ENCODE assay signal across 9 mouse cellular contexts in genomic region chrX:59566826-59567694, GRCm38 (mm10). TPM values are rescaled to one million over a fixed set of nuclear protein-coding genes. Genes with fewer than 3 reads are reported as not detected.
DNase-seq lines count a peak whose midpoint lies in the region; ATAC-seq and TF ChIP-seq lines count a peak whose summit lies in the region.
"Had no signal": no experiment of that assay in that cellular context is flagged by ENCODE, and none has a peak within 500 bp of the region (broad histone marks: within the 10 kb centered on the region; RNA-seq: fewer than 3 reads in every experiment).

No protein-coding gene starts in this region.

- H3K4me1 ChIP-seq in bone marrow, adult 2 months (ENCODE audit: control insufficient read depth, insufficient read depth, low read length) = no peaks in the 10 kb centered on the region
- no peaks in the 10 kb centered on the region for H3K4me1 ChIP-seq in embryonic fibroblast, embryonic 13.5 days (ENCODE audit: control insufficient read depth, insufficient read depth, low read length)
- H3K4me1 ChIP-seq in hindbrain, embryonic 11.5 days (replicated peaks; ENCODE audit: control insufficient read depth, insufficient read depth, low read length) = no peaks in the 10 kb centered on the region
- H3K4me1 ChIP-seq in midbrain, embryonic 12.5 days = no peaks in the 10 kb centered on the region

- intact Hi-C loops in gastrocnemius, postnatal 14 days (cut with DNase I; ENCODE audit: low total_unique reads) = no loop called here
- intact Hi-C loops in left cerebral cortex, postnatal 36 days (cut with DNase I) = no loop called here

- H3K27me3 ChIP-seq in hindbrain, embryonic 11.5 days (ENCODE audit: control insufficient read depth, insufficient read depth, low read length) = no peaks in the 10 kb centered on the region
- peaks cover 9% of the 10 kb centered on the region; the same call in 1 of the 2 replicates for H3K27me3 ChIP-seq in midbrain, embryonic 12.5 days
- H3K27me3 ChIP-seq: CH12.LX had no signal

- WGBS in bone marrow, adult 2 months = 14% methylated on average over 73 of the region's 75 CpGs
- 8% methylated on average over 58 of the region's 75 CpGs for WGBS in hindbrain, embryonic 11.5 days
- 25% methylated on average over 58 of the region's 75 CpGs for WGBS in midbrain, embryonic 12.5 days

- TF ChIP-seq CTCF in bone marrow, adult 2 months (IDR thresholded peaks at IDR 0.05; ENCODE audit: control insufficient read depth, insufficient read depth, low read length) = no peak
- TF ChIP-seq CTCF in embryonic fibroblast, embryonic 13.5 days (IDR thresholded peaks at IDR 0.05; ENCODE audit: borderline replicate concordance, insufficient read depth, low read length) = no peak

- peak; percentile 78 for ATAC-seq in hindbrain, embryonic 11.5 days (ENCODE audit: low FRiP score)
- peak; percentile 74 for ATAC-seq in midbrain, embryonic 12.5 days (ENCODE audit: low FRiP score, low read depth)

- no peak overlapping the region for H3K27ac ChIP-seq in bone marrow, adult 2 months (ENCODE audit: control insufficient read depth, insufficient read depth, low read depth, low read length, poor library complexity)
- H3K27ac ChIP-seq in embryonic fibroblast, embryonic 13.5 days (ENCODE audit: insufficient read depth, low read length) = no peak overlapping the region
- H3K27ac ChIP-seq in hindbrain, embryonic 11.5 days (ENCODE audit: low read depth, low read length) = no peak overlapping the region
- H3K27ac ChIP-seq in midbrain, embryonic 12.5 days (replicated peaks) = peak overlapping the region; percentile 64

- peak overlapping the region; percentile 62 for H3K9ac ChIP-seq in hindbrain, embryonic 11.5 days (ENCODE audit: low read depth, low read length)
- H3K9ac ChIP-seq in midbrain, embryonic 12.5 days (replicated peaks) = peak overlapping the region; percentile 59

- H3K4me2 ChIP-seq in hindbrain, embryonic 11.5 days (replicated peaks; ENCODE audit: low read depth, low read length) = peak overlapping the region; percentile 57
- H3K4me2 ChIP-seq in midbrain, embryonic 12.5 days (replicated peaks) = peak overlapping the region; percentile 64

- H3K4me3 ChIP-seq in bone marrow, adult 2 months (replicated peaks; ENCODE audit: control insufficient read depth, low read depth, low read length) = peak overlapping the region; percentile 62
- peak overlapping the region; percentile 52 for H3K4me3 ChIP-seq in embryonic fibroblast, embryonic 13.5 days (ENCODE audit: insufficient read depth, low read length)
- peak overlapping the region; percentile 45 for H3K4me3 ChIP-seq in hindbrain, embryonic 11.5 days (ENCODE audit: low read depth, low read length)
- peak overlapping the region; percentile 50 for H3K4me3 ChIP-seq in midbrain, embryonic 12.5 days

- H3K9me3 ChIP-seq in hindbrain, embryonic 11.5 days (ENCODE audit: control insufficient read depth, low read length) = no peaks in the 10 kb centered on the region
- no peaks in the 10 kb centered on the region for H3K9me3 ChIP-seq in midbrain, embryonic 12.5 days

- H3K36me3 ChIP-seq in hindbrain, embryonic 11.5 days (ENCODE audit: control insufficient read depth, insufficient read depth, low read length) = no peaks in the 10 kb centered on the region
- H3K36me3 ChIP-seq in midbrain, embryonic 12.5 days = no peaks in the 10 kb centered on the region

- peak; percentile 19 for DNase-seq in gastrocnemius, postnatal 14 days
- DNase-seq in gastrocnemius, adult 8-10 months (ENCODE audit: low spot score in 2 of 2) = no peak
- DNase-seq in hindbrain, embryonic 11.5 days (ENCODE audit: low spot score) = peak; percentile 56
- peak; percentile 31 to 36 for DNase-seq in left cerebral cortex, postnatal 36 days (ENCODE audit: low spot score in 2 of 2)
- peak; percentile 2 to 7 for DNase-seq in spleen, postnatal 36 days (ENCODE audit: low spot score in 2 of 2)

- TF ChIP-seq POLR2A in bone marrow, adult 2 months (IDR thresholded peaks at IDR 0.05; ENCODE audit: borderline replicate concordance, control insufficient read depth, low read depth, low read length) = no peak
- TF ChIP-seq POLR2A in embryonic fibroblast, embryonic 13.5 days (IDR thresholded peaks at IDR 0.05; ENCODE audit: low read depth, low read length) = no peak

RNA-seq across cellular contexts. Expression of gene Fgf13, which starts 0.8 kb away (rescaled TPM):
- total RNA-seq in gastrocnemius, postnatal 14 days (2021) = 10 to 100 TPM; 42.0 to 44.1 TPM
- total RNA-seq in gastrocnemius, adult 8-10 months (2022) = 10 to 100 TPM; 59.7 to 68.0 (median 65.9) TPM
- polyA plus RNA-seq in bone marrow, adult 2 months (2011; ENCODE audit: insufficient read depth, insufficient read length, low replicate concordance, missing spikeins) = 2.0 TPM in 1 of 2 replicates, not detected in the other
- 6.2 and 8.3 TPM in 2 replicates for polyA plus RNA-seq in embryonic fibroblast, embryonic 13.5 days (2011; ENCODE audit: insufficient read length, low read depth, missing spikeins)
- polyA plus RNA-seq in hindbrain, embryonic 11.5 days (2014; fragmentation: Nextera tagmentation; extraction: Ambion mirVana) = 45.9 and 47.5 TPM in 2 replicates
- 100 to 1,000 TPM; 147 to 154 TPM for total RNA-seq in left cerebral cortex, postnatal 36 days (2021)
- 41.2 and 42.8 TPM in 2 replicates for polyA plus RNA-seq in midbrain, embryonic 12.5 days (2016; fragmentation: Nextera tagmentation; extraction: Ambion mirVana)
- total RNA-seq: CH12.LX had no signal

Comparison
In these comparisons a context has a peak if more than half of its experiments do, and no peak if none do; other contexts are left out.
1. DNase-seq: peak in gastrocnemius, postnatal 14 days (single experiment), hindbrain, embryonic 11.5 days (single experiment), left cerebral cortex, postnatal 36 days (2 of 2) and spleen, postnatal 36 days (2 of 2); none in gastrocnemius, adult 8-10 months (0 of 2).
2. Peak in every context shown above with its lines, with median percentiles within 50 percentile points of each other: H3K4me3 ChIP-seq.